Mouse (Mus musculus) thymus, adult 2 months (tissue): ENCODE measurements at regions not wholly inside any gene's neighbourhood (a gene's known extent, or its start where the extent isn't known, plus 50 kb on each side); places are given as distances from the start of the nearest gene placed in this dataset.

Experiments used
- CTCF ChIP-seq: fragments of 200-500 bp; IDR thresholded peaks from 2 replicates; pipeline ENCODE4 v1.5.1; 2012; ENCODE audit warnings: mild to moderate bottlenecking, control low read depth, low read length, moderate library complexity, borderline replicate concordance; ENCODE audit not compliant: control insufficient read depth, poor library complexity, insufficient read depth; ENCODE audit errors: extremely low read depth
- POLR2A ChIP-seq: fragments of 200-500 bp; IDR thresholded peaks from 2 replicates; pipeline ENCODE4 v1.6.1; 2012; ENCODE audit warnings: mild to moderate bottlenecking, low read length, control low read depth, moderate library complexity; ENCODE audit not compliant: control insufficient read depth, poor library complexity, insufficient read depth; ENCODE audit errors: extremely low read depth

GRCm38 (mm10) chr17:82742445-82742844 lies 472.6 kb upstream of the Pkdcc start:
- TF ChIP-seq POLR2A (no peak), CTCF (no peak)
